Mouse (Mus musculus): ENCODE measurements around the gene Alk.
A peak's percentile ranks its signal among the peaks of the same experiment; 100 is the strongest.

The Alk gene

GRCm38 (mm10) chr17:72009836-72010235 is 594.6 kb downstream of the Alk start:
- DNase-seq, result no peak

- DNase-seq, result no peak
Measured at GRCm38 (mm10) chr17:72008389-72008788, 596.0 kb downstream of the Alk start.

GRCm38 (mm10) chr17:72005365-72005764 is 599.1 kb downstream of the Alk start:
- DNase-seq, result no peak

GRCm38 (mm10) chr17:71999527-72000482 is 604.6 kb downstream of the Alk start:
- no peak for DNase-seq

GRCm38 (mm10) chr17:71997680-71998079 is 606.7 kb downstream of the Alk start:
- no peak for DNase-seq

GRCm38 (mm10) chr17:71995539-71995938 is 608.9 kb downstream of the Alk start:
- no peak for DNase-seq

- DNase-seq, result no peak
Measured at GRCm38 (mm10) chr17:71994144-71994543, 610.3 kb downstream of the Alk start.

GRCm38 (mm10) chr17:71993011-71993410 is 611.4 kb downstream of the Alk start:
- no peak for DNase-seq

GRCm38 (mm10) chr17:71991260-71991659 is 613.2 kb downstream of the Alk start:
- no peak for DNase-seq

GRCm38 (mm10) chr17:71990176-71990720 is 614.2 kb downstream of the Alk start:
- DNase-seq, result no peak

- no peak for DNase-seq
Measured at GRCm38 (mm10) chr17:71988736-71989569, 615.5 kb downstream of the Alk start.

GRCm38 (mm10) chr17:71986998-71987397 is 617.4 kb downstream of the Alk start:
- DNase-seq, result no peak

GRCm38 (mm10) chr17:71986456-71986855 is 618.0 kb downstream of the Alk start:
- no peak for DNase-seq

GRCm38 (mm10) chr17:71981177-71981576 is 623.2 kb downstream of the Alk start:
- DNase-seq, result no peak

- DNase-seq, result no peak
Measured at GRCm38 (mm10) chr17:71980518-71981145, 623.8 kb downstream of the Alk start.

- no peak for DNase-seq
Measured at GRCm38 (mm10) chr17:71979137-71979536, 625.3 kb downstream of the Alk start.

GRCm38 (mm10) chr17:71976661-71977060 is 627.8 kb downstream of the Alk start:
- no peak for DNase-seq

- no peak for DNase-seq
Measured at GRCm38 (mm10) chr17:71973704-71974103, 630.7 kb downstream of the Alk start.

- DNase-seq, result no peak
Measured at GRCm38 (mm10) chr17:71967356-71967755, 637.1 kb downstream of the Alk start.

GRCm38 (mm10) chr17:71965733-71966606 is 638.5 kb downstream of the Alk start:
- peak; percentile 76 for DNase-seq

- DNase-seq, result no peak
Measured at GRCm38 (mm10) chr17:71964610-71965009, 639.8 kb downstream of the Alk start.

GRCm38 (mm10) chr17:71962746-71963145 is 641.7 kb downstream of the Alk start:
- no peak for DNase-seq

Measured in cerebellum, adult 11-12 months (tissue).